Mouse (Mus musculus) hindbrain, embryonic 12.5 days (tissue): ENCODE data around the gene Vmn2r29. TPM values are rescaled to one million over a fixed set of nuclear protein-coding genes. Genes with fewer than 3 reads are reported as not detected.
"Not testable (repeated sequence)": the region's sequence is repeated elsewhere in the genome, so short reads cannot be mapped to it uniquely, and the experiment has no call there.

ENCODE experiments used
- ATAC-seq: fragments of 200-750 bp; cut with Nextera tagmentation; 2 replicates; pipeline ENCODE4 v1.8.0; 2017; ENCODE audit warnings: moderate TSS enrichment; ENCODE audit not compliant: low FRiP score
- H3K27ac ChIP-seq: fragments of 300-500 bp; sonication (generic); 2 replicates; pipeline ENCODE4 v1.5.1; 2016; ENCODE audit warnings: mild to moderate bottlenecking
- H3K27me3 ChIP-seq: fragments of 300-500 bp; sonication (generic); 2 replicates; pipeline ENCODE4 v1.6.1; 2016; ENCODE audit warnings: mild to moderate bottlenecking
- H3K36me3 ChIP-seq: fragments of 300-500 bp; sonication (generic); 2 replicates; pipeline ENCODE4 v1.6.1; 2016; ENCODE audit warnings: mild to moderate bottlenecking
- H3K4me1 ChIP-seq: fragments of 300-500 bp; sonication (generic); 2 replicates; pipeline ENCODE4 v1.6.1; 2016
- H3K4me2 ChIP-seq: fragments of 300-500 bp; sonication (generic); replicated peaks from 2 replicates; pipeline ENCODE4 v1.6.1; 2016; ENCODE audit warnings: mild to moderate bottlenecking
- H3K4me3 ChIP-seq: fragments of 300-500 bp; sonication (generic); 2 replicates; pipeline ENCODE4 v1.5.1; 2016; ENCODE audit warnings: mild to moderate bottlenecking
- H3K9ac ChIP-seq: fragments of 300-500 bp; sonication (generic); 2 replicates; pipeline ENCODE4 v1.6.1; 2016; ENCODE audit warnings: mild to moderate bottlenecking, moderate library complexity
- H3K9me3 ChIP-seq: fragments of 300-500 bp; sonication (generic); replicated peaks from 2 replicates; pipeline ENCODE4 v1.6.1; 2016; ENCODE audit warnings: mild to moderate bottlenecking
- WGBS: fragments of 180-500 bp; shearing (Covaris S2); methylation state at CpG from one replicate; pipeline ENCODE4 v1.1.7; 2016; 5-methylcytosine and 5-hydroxymethylcytosine counted together
- polyA plus RNA-seq: library from polyadenylated mRNA; unstranded; fragments of >200 nt; fragmentation: Nextera tagmentation; extraction: Ambion mirVana; gene quantifications from 2 replicates; pipeline ENCODE4 v1.2.1, GENCODE M21; 2016

Gene Vmn2r29
- polyA plus RNA-seq: 0.76 and 1.3 TPM in 2 replicates

GRCm38 (mm10) chr7:7247228-7247627, at the start of gene Vmn2r29:
Gene Vmn2r29, minus strand, starts transcription at chr7:7247328.
- no CpG with 5 or more reads among the region's 1 CpGs for WGBS
- ATAC-seq: not testable (repeated sequence)

GRCm38 (mm10) chr7:7295595-7295994, 48.5 kb upstream of the Vmn2r29 start:
- no peaks in the 10 kb centered on the region for H3K27me3 ChIP-seq
- no peak overlapping the region for H3K4me2 ChIP-seq
- no peak for ATAC-seq
- no peaks in the 10 kb centered on the region for H3K9me3 ChIP-seq
- peaks cover 45% of the 10 kb centered on the region for H3K36me3 ChIP-seq
- peaks cover 5% of the 10 kb centered on the region; the same call in 1 of the 2 replicates for H3K4me1 ChIP-seq
- H3K9ac ChIP-seq: no peak overlapping the region
- no peak overlapping the region for H3K27ac ChIP-seq
- WGBS: 78% methylated on average over 16 of the region's 16 CpGs
- H3K4me3 ChIP-seq: no peak overlapping the region

More at GRCm38 (mm10) chr7:7247228-7247627, at the start of gene Vmn2r29:
- H3K27ac ChIP-seq, H3K27me3 ChIP-seq, H3K36me3 ChIP-seq, H3K9ac ChIP-seq, H3K4me3 ChIP-seq, H3K4me2 ChIP-seq, H3K9me3 ChIP-seq, H3K4me1 ChIP-seq: not testable (repeated sequence)

GRCm38 (mm10) chr7:7281383-7281782, 34.3 kb upstream of the Vmn2r29 start:
- Histone ChIP-seq H3K36me3 (peaks cover 34% of the 10 kb centered on the region), H3K4me1 (no peaks in the 10 kb centered on the region), H3K27me3 (no peaks in the 10 kb centered on the region), H3K9me3 (peaks cover 3% of the 10 kb centered on the region; the same call in 1 of the 2 replicates), H3K4me3 (no peak overlapping the region), H3K27ac (no peak overlapping the region), H3K9ac (no peak overlapping the region), H3K4me2 (no peak overlapping the region)
- WGBS: 92% methylated on average over 1 of the region's 1 CpGs
- ATAC-seq: no peak

- Histone ChIP-seq H3K4me2 (peak within 1 kb of the TSS; percentile 24), H3K4me3 (peak within 1 kb of the TSS; percentile 20), H3K27ac (0 out of 2 replicates have a peak within 1 kb of the TSS, but pooled peaks have one; percentile 14)
- not testable (repeated sequence) for H3K27me3 ChIP-seq, H3K36me3 ChIP-seq, H3K9ac ChIP-seq, H3K4me1 ChIP-seq, H3K9me3 ChIP-seq
- WGBS: 40% methylated on average over 45 of the region's 45 CpGs
- ATAC-seq: peak; percentile 99
These were observed 30.9 kb upstream of the Vmn2r29 start, which contains the start of gene Gm45844 for GRCm38 (mm10) chr7:7277966-7278567. Gene Gm45844, minus strand, starts transcription at chr7:7278289.

- H3K9ac ChIP-seq: not testable (repeated sequence)
These were observed 30.4 kb upstream of the Vmn2r29 start for GRCm38 (mm10) chr7:7277556-7277955.

GRCm38 (mm10) chr7:7209313-7210151, 37.6 kb downstream of the Vmn2r29 start, which contains the start of gene Zfp772:
Gene Zfp772, minus strand, starts transcription at chr7:7209998.
- Histone ChIP-seq H3K4me2 (peak within 1 kb of the TSS; percentile 61), H3K36me3 (peaks cover 16% of the 10 kb centered on the region; the same call in 1 of the 2 replicates), H3K9ac (peak within 1 kb of the TSS; percentile 58), H3K4me3 (peak within 1 kb of the TSS; percentile 49)
- H3K4me1 ChIP-seq, H3K27me3 ChIP-seq, H3K27ac ChIP-seq, H3K9me3 ChIP-seq, ATAC-seq: not testable (repeated sequence)
- 3% methylated on average over 24 of the region's 24 CpGs for WGBS

More at GRCm38 (mm10) chr7:7277556-7277955, 30.4 kb upstream of the Vmn2r29 start:
- H3K9me3 ChIP-seq, H3K27me3 ChIP-seq, H3K4me1 ChIP-seq, H3K36me3 ChIP-seq: not testable (repeated sequence)
- WGBS: 49% methylated on average over 24 of the region's 24 CpGs
- peak; percentile 82 for ATAC-seq
- peak overlapping the region; percentile 24 for H3K4me2 ChIP-seq
- H3K4me3 ChIP-seq: peak overlapping the region; percentile 20
- H3K27ac ChIP-seq: 0 out of 2 replicates have a peak overlapping the region, but pooled peaks have one; percentile 14

GRCm38 (mm10) chr7:7188191-7188942, 58.8 kb downstream of the Vmn2r29 start:
- H3K9me3 ChIP-seq: no peaks in the 10 kb centered on the region; the same call in 1 of the 2 replicates
- WGBS: 7% methylated on average over 17 of the region's 18 CpGs
- no peak overlapping the region for H3K27ac ChIP-seq
- peak; percentile 96 for ATAC-seq
- H3K27me3 ChIP-seq: no peaks in the 10 kb centered on the region
- H3K4me1 ChIP-seq: no peaks in the 10 kb centered on the region
- peak overlapping the region; percentile 44 for H3K4me2 ChIP-seq
- peak overlapping the region; percentile 50 for H3K4me3 ChIP-seq
- peak overlapping the region; percentile 51; the same call in 1 of the 2 replicates for H3K9ac ChIP-seq
- 0 out of 2 replicates have a peak, but pooled peaks cover 4% of the 10 kb centered on the region for H3K36me3 ChIP-seq

GRCm38 (mm10) chr7:7187417-7188190, 59.5 kb downstream of the Vmn2r29 start:
- Histone ChIP-seq H3K4me1 (no peaks in the 10 kb centered on the region), H3K27ac (no peak overlapping the region), H3K9me3 (no peaks in the 10 kb centered on the region; the same call in 1 of the 2 replicates), H3K4me2 (peak overlapping the region; percentile 44), H3K36me3 (peaks cover 12% of the 10 kb centered on the region), H3K27me3 (no peaks in the 10 kb centered on the region), H3K4me3 (peak overlapping the region; percentile 50), H3K9ac (no peak overlapping the region)
- ATAC-seq: peak; percentile 73
- WGBS: 37% methylated on average over 13 of the region's 13 CpGs

- ATAC-seq: no peak
- Histone ChIP-seq H3K27me3 (no peaks in the 10 kb centered on the region), H3K27ac (no peak overlapping the region), H3K4me3 (no peak overlapping the region), H3K9ac (no peak overlapping the region), H3K36me3 (peaks cover 29% of the 10 kb centered on the region), H3K4me1 (no peaks in the 10 kb centered on the region), H3K9me3 (no peaks in the 10 kb centered on the region; the same call in 1 of the 2 replicates), H3K4me2 (no peak overlapping the region)
- 85% methylated on average over 1 of the region's 1 CpGs for WGBS
These were observed 61.2 kb downstream of the Vmn2r29 start for GRCm38 (mm10) chr7:7185897-7186296.
